8 mouse cellular contexts compared by ENCODE assay signal in genomic region chr11:98836651-98837141, GRCm38 (mm10). TPM values are rescaled to one million over a fixed set of nuclear protein-coding genes. Genes with fewer than 3 reads are reported as not detected.
DNase-seq lines count a peak whose midpoint lies in the region; ATAC-seq and TF ChIP-seq lines count a peak whose summit lies in the region.

Rapgefl1 (plus strand) TSS chr11:98836785.

- H3K27me3 ChIP-seq in hindbrain, postnatal 0 days (ENCODE audit: insufficient read depth, low read length): no peaks in the 10 kb centered on the region

- no peaks in the 10 kb centered on the region for H3K9me3 ChIP-seq in hindbrain, postnatal 0 days (ENCODE audit: low read length)

- peak within 1 kb of the TSS; percentile 75 for H3K27ac ChIP-seq in gastrocnemius, adult 2 months
- H3K27ac ChIP-seq in hindbrain, postnatal 0 days: peak within 1 kb of the TSS; percentile 78

- no peak for TF ChIP-seq CTCF in gastrocnemius, adult 2 months (IDR thresholded peaks at IDR 0.05)
- no peak for TF ChIP-seq CTCF in hindbrain, postnatal 0 days (IDR thresholded peaks at IDR 0.05; ENCODE audit: low read depth)

- peak; percentile 85 for DNase-seq in adipocyte (ENCODE audit: low spot score)
- peak; percentile 62 to 82 for DNase-seq in cerebellum, postnatal 4 days (ENCODE audit: low spot score in 2 of 2)
- peak; percentile 90 for DNase-seq in gastrocnemius, adult 2 months
- peak; percentile 89 for DNase-seq in hindbrain, postnatal 0 days (ENCODE audit: low spot score)
- DNase-seq in left cerebral cortex, postnatal 10 days (ENCODE audit: extremely low spot score in 1 of 2, low spot score in 2 of 2): peak; percentile 75 to 90
- DNase-seq in right cerebral cortex, postnatal 14 days: peak; percentile 83
- DNase-seq in urinary bladder, postnatal 4 days (ENCODE audit: low spot score in 2 of 2): peak; percentile 75 to 83

- intact Hi-C loops in gastrocnemius, adult 2 months (cut with DNase I): no loop called here
- intact Hi-C loops in left cerebral cortex, postnatal 10 days (cut with DNase I): no loop called here

- ATAC-seq in hindbrain, postnatal 0 days: peak; percentile 92
- peak; percentile 78 for ATAC-seq in megakaryocyte-erythroid progenitor cell, adult 5-6 weeks (replicated peaks; ENCODE audit: low FRiP score, low TSS enrichment, poor library complexity, severe bottlenecking)

- H3K4me3 ChIP-seq in gastrocnemius, adult 2 months: peak within 1 kb of the TSS; percentile 91
- H3K4me3 ChIP-seq in hindbrain, postnatal 0 days (ENCODE audit: low read length): peak within 1 kb of the TSS; percentile 81

- H3K9ac ChIP-seq in hindbrain, postnatal 0 days (replicated peaks; ENCODE audit: low read length): peak within 1 kb of the TSS; percentile 90

- under 1% methylated on average over 40 of the region's 48 CpGs for WGBS in hindbrain, postnatal 0 days

- H3K36me3 ChIP-seq in hindbrain, postnatal 0 days (ENCODE audit: insufficient read depth, low read length): peaks cover 22% of the 10 kb centered on the region

- H3K4me2 ChIP-seq in hindbrain, postnatal 0 days (ENCODE audit: low read depth, low read length): peak within 1 kb of the TSS; percentile 90

- H3K4me1 ChIP-seq in hindbrain, postnatal 0 days (ENCODE audit: insufficient read depth, low read length): peaks cover 12% of the 10 kb centered on the region

RNA-seq across cellular contexts. Expression of gene Rapgefl1, which starts in this region (rescaled TPM):
- under 1 TPM; 0.22 to 0.26 TPM for total RNA-seq in gastrocnemius, adult 2 months (2021)
- 29.5 and 44.1 TPM in 2 replicates for total RNA-seq in hindbrain, postnatal 0 days (2014; rRNA removed)
- polyA plus RNA-seq in hindbrain, postnatal 0 days (2015; fragmentation: Nextera tagmentation; extraction: Ambion mirVana): 11.0 TPM in 2 replicates
- 100 to 1,000 TPM; 121 to 122 TPM for total RNA-seq in left cerebral cortex, postnatal 10 days (2021)
- total RNA-seq in megakaryocyte-erythroid progenitor cell, adult 5-6 weeks (2014; fragmentation: Nextera tagmentation): 2.2 TPM in 1 of 2 replicates, not detected in the other
- total RNA-seq in megakaryocyte-erythroid progenitor cell, adult 5-6 weeks (2017): 1.7 TPM in 1 of 2 replicates, not detected in the other

Comparison
In these comparisons a context has a peak if more than half of its experiments do, and no peak if none do; other contexts are left out.
1. Peak in every context shown above with its lines: DNase-seq, ATAC-seq, H3K4me3 ChIP-seq and H3K27ac ChIP-seq.
2. Peak in DNase-seq, H3K4me3 ChIP-seq and H3K27ac ChIP-seq in gastrocnemius, adult 2 months; RNA of the gene not detected or under 1 TPM.